18 mouse cellular contexts compared by ENCODE assay signal in the genomic region with DNA sequence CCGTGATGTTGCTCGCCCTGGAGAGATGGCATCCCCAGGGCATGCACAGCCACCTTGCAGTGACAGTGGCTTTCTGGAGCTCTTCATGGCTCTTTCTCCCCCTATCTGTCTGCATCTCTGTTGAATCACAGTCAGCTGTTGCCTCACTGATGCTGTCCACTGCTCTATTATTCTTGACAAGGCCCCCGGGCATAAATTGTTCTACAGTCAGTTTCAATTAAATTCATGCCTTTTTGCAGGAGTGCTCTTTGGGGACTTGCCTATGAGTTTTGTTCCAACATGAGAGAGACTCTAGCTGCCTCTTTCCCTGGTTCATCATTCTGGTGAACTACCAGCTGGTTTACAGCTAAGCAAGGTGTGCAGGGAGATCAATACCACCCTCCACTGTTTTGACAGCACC.
"Had no signal": no experiment of that assay in that cellular context is flagged by ENCODE, and none has a peak within 500 bp of the region (broad histone marks: within the 10 kb centered on the region; RNA-seq: fewer than 3 reads in every experiment).

No protein-coding gene starts in this region.

- DNase-seq: kidney, adult 18-20 months; kidney, postnatal 25 days; layer of hippocampus, adult 9-11 months; liver; lung, adult 18-20 months; thymus, adult 2 months; thymus, postnatal 14 days; thymus, postnatal 4 days had no signal

- ATAC-seq: intestine, embryonic 16.5 days; liver, embryonic 12.5 days had no signal

- H3K4me2 ChIP-seq: limb, embryonic 13.5 days; liver, embryonic 12.5 days; liver, embryonic 15.5 days; neural tube, embryonic 12.5 days; neural tube, embryonic 15.5 days had no signal

- H3K9me3 ChIP-seq: limb, embryonic 10.5 days; limb, embryonic 13.5 days; liver, embryonic 12.5 days; liver, embryonic 15.5 days; neural tube, embryonic 12.5 days; neural tube, embryonic 15.5 days had no signal

- H3K36me3 ChIP-seq: limb, embryonic 10.5 days; limb, embryonic 13.5 days; liver, embryonic 12.5 days; liver, embryonic 15.5 days; neural tube, embryonic 12.5 days; neural tube, embryonic 15.5 days had no signal

- H3K27me3 ChIP-seq: limb, embryonic 13.5 days; liver, embryonic 12.5 days; liver, embryonic 15.5 days; neural tube, embryonic 12.5 days; neural tube, embryonic 15.5 days had no signal

- H3K4me3 ChIP-seq: layer of hippocampus, adult 2 months; limb, embryonic 10.5 days; limb, embryonic 13.5 days; liver, embryonic 12.5 days; liver, embryonic 15.5 days; neural tube, embryonic 12.5 days; neural tube, embryonic 15.5 days had no signal

- H3K9ac ChIP-seq: limb, embryonic 13.5 days; liver, embryonic 12.5 days; liver, embryonic 15.5 days; neural tube, embryonic 12.5 days; neural tube, embryonic 15.5 days had no signal

- H3K4me1 ChIP-seq: limb, embryonic 10.5 days; limb, embryonic 13.5 days; liver, embryonic 12.5 days; liver, embryonic 15.5 days; neural tube, embryonic 12.5 days; neural tube, embryonic 15.5 days had no signal

- H3K27ac ChIP-seq: kidney, postnatal 0 days; layer of hippocampus, adult 2 months; limb, embryonic 10.5 days; limb, embryonic 13.5 days; liver, embryonic 12.5 days; liver, embryonic 15.5 days; macrophage; neural tube, embryonic 12.5 days; neural tube, embryonic 15.5 days had no signal
